Mouse (Mus musculus) myocyte (in vitro differentiated cells): ENCODE data around the gene Tceal5.

Experiments
- CEBPB ChIP-seq: IDR thresholded peaks from 2 replicates; pipeline ENCODE4 v1.6.1; 2011; ENCODE audit warnings: mild to moderate bottlenecking, moderate library complexity; ENCODE audit not compliant: poor library complexity, insufficient read depth, severe bottlenecking
- E2F4 ChIP-seq: IDR thresholded peaks from one replicate; pipeline ENCODE4 v1.6.1; 2011; ENCODE audit warnings: mild to moderate bottlenecking, control low read depth, moderate library complexity; ENCODE audit not compliant: insufficient read depth
- MAX ChIP-seq: IDR thresholded peaks from one replicate; pipeline ENCODE4 v1.6.1; 2011; ENCODE audit warnings: low read depth, mild to moderate bottlenecking, control low read depth
- MYOD1 ChIP-seq, 3 experiments: IDR thresholded peaks; one replicate each; pipeline ENCODE4 v1.6.1; 2011; ENCODE audit warnings: control low read depth in 2 of 3, low read depth in 2 of 3, mild to moderate bottlenecking in 2 of 3, moderate library complexity in 1 of 3; ENCODE audit not compliant: insufficient read length in 2 of 3, control insufficient read depth in 1 of 3
- MYOG ChIP-seq, 3 experiments: IDR thresholded peaks; one replicate each; pipeline ENCODE4 v1.6.1; 2011; ENCODE audit warnings: control low read depth in 2 of 3, low read depth in 2 of 3, mild to moderate bottlenecking in 2 of 3; ENCODE audit not compliant: insufficient read length in 2 of 3, control insufficient read depth in 1 of 3, insufficient read depth in 1 of 3
- POLR2A ChIP-seq: IDR thresholded peaks from one replicate; pipeline ENCODE4 v1.6.1; 2011; ENCODE audit warnings: low read depth, mild to moderate bottlenecking, control low read depth, moderate library complexity; ENCODE audit not compliant: insufficient read length
- POLR2AphosphoS2 ChIP-seq: IDR thresholded peaks from one replicate; pipeline ENCODE4 v1.6.1; 2011; ENCODE audit warnings: low read depth, control low read depth; ENCODE audit not compliant: insufficient read length
- REST ChIP-seq: IDR thresholded peaks from one replicate; pipeline ENCODE4 v1.6.1; 2011; ENCODE audit warnings: mild to moderate bottlenecking, control low read depth, moderate library complexity; ENCODE audit not compliant: insufficient read depth, insufficient read length
- SRF ChIP-seq: IDR thresholded peaks from one replicate; pipeline ENCODE4 v1.6.1; 2011; ENCODE audit warnings: low read depth; ENCODE audit not compliant: control insufficient read depth, insufficient read length
- TCF12 ChIP-seq: IDR thresholded peaks from one replicate; pipeline ENCODE4 v1.6.1; 2011; ENCODE audit warnings: mild to moderate bottlenecking, control low read depth; ENCODE audit not compliant: poor library complexity, insufficient read depth, severe bottlenecking
- TCF3 ChIP-seq: IDR thresholded peaks from one replicate; pipeline ENCODE4 v1.6.1; 2011; ENCODE audit warnings: low read depth, control low read depth; ENCODE audit not compliant: insufficient read length
- USF1 ChIP-seq: IDR thresholded peaks from one replicate; pipeline ENCODE4 v1.6.1; 2011; ENCODE audit warnings: low read depth, mild to moderate bottlenecking, control low read depth, moderate library complexity

DNA sequence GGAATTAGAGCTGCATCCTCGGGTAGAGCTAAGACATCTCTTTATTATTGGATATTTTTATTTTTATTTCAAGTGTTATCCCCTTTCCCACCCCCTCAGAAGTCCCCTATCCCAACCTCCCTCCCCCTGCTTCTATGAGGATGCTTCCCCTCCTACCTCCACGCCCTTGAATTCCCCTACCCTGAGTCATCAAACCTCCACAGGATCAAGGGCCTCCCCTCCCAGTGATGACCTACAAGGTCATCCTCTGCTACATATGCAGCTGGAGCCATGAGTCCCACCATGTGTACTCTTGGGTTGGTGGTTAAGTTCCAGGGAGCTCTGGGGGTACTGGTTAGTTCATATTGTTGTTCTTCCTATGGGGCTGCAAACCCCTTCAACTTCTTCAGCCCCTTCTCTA is 9.7 kb upstream of the Tceal5 start:
- no peak for TF ChIP-seq POLR2A
- no peak for TF ChIP-seq TCF12
- TF ChIP-seq POLR2AphosphoS2, result no peak
- TF ChIP-seq MAX, result no peak
- TF ChIP-seq MYOD1 (IDR thresholded peaks at IDR 0.05; ENCODE audit: control insufficient read depth in 1 of 3, insufficient read length in 2 of 3, low read depth in 2 of 3), result no peak
- TF ChIP-seq REST, result no peak
- TF ChIP-seq USF1, result no peak
- TF ChIP-seq SRF, result no peak
- TF ChIP-seq MYOG (IDR thresholded peaks at IDR 0.05; ENCODE audit: control insufficient read depth in 1 of 3, insufficient read depth in 1 of 3, insufficient read length in 2 of 3, low read depth in 2 of 3), result no peak
- no peak for TF ChIP-seq E2F4
- no peak for TF ChIP-seq TCF3
- TF ChIP-seq CEBPB, result no peak
